Mouse (Mus musculus): ENCODE measurements around the gene Myo1f. TPM values are rescaled to one million over a fixed set of nuclear protein-coding genes. Genes with fewer than 3 reads are reported as not detected.

Gene Myo1f
- polyA plus RNA-seq (2011; ENCODE audit: insufficient read depth, insufficient read length, low replicate concordance, missing spikeins) = 34.6 and 68.8 TPM in 2 replicates

- peak within 1 kb of the TSS; percentile 71 for H3K27ac ChIP-seq (ENCODE audit: control insufficient read depth, insufficient read depth, low read depth, low read length, poor library complexity)
- WGBS = under 1% methylated on average over 6 of the region's 6 CpGs
- H3K4me1 ChIP-seq (ENCODE audit: control insufficient read depth, insufficient read depth, low read length) = no peaks in the 10 kb centered on the region; the same call in none of the 2 replicates
- no peak for TF ChIP-seq POLR2A (IDR thresholded peaks at IDR 0.05; ENCODE audit: borderline replicate concordance, control insufficient read depth, low read depth, low read length)
- no peak for TF ChIP-seq CTCF (IDR thresholded peaks at IDR 0.05; ENCODE audit: control insufficient read depth, insufficient read depth, low read length)
- H3K4me3 ChIP-seq (replicated peaks; ENCODE audit: control insufficient read depth, low read depth, low read length) = peak within 1 kb of the TSS; percentile 72
Observed at GRCm38 (mm10) chr17:33555223-33555855, at the start of gene Myo1f. TSS of gene Myo1f (plus strand) at chr17:33555707.

GRCm38 (mm10) chr17:33508386-33508785 is 47.1 kb upstream of the Myo1f start:
- Histone ChIP-seq H3K27ac (ENCODE audit: control insufficient read depth, insufficient read depth, low read depth, low read length, poor library complexity) (no peak overlapping the region), H3K4me3 (replicated peaks; ENCODE audit: control insufficient read depth, low read depth, low read length) (no peak overlapping the region), H3K4me1 (ENCODE audit: control insufficient read depth, insufficient read depth, low read length) (peaks cover 1% of the 10 kb centered on the region; the same call in 1 of the 2 replicates)
- TF ChIP-seq CTCF (IDR thresholded peaks at IDR 0.05; ENCODE audit: control insufficient read depth, insufficient read depth, low read length) = no peak
- no peak for TF ChIP-seq POLR2A (IDR thresholded peaks at IDR 0.05; ENCODE audit: borderline replicate concordance, control insufficient read depth, low read depth, low read length)
- 70% methylated on average over 1 of the region's 1 CpGs for WGBS

GRCm38 (mm10) chr17:33510172-33510571 is 45.3 kb upstream of the Myo1f start:
- no peak overlapping the region for H3K27ac ChIP-seq (ENCODE audit: control insufficient read depth, insufficient read depth, low read depth, low read length, poor library complexity)
- H3K4me3 ChIP-seq (replicated peaks; ENCODE audit: control insufficient read depth, low read depth, low read length) = no peak overlapping the region
- WGBS = 78% methylated on average over 5 of the region's 5 CpGs
- TF ChIP-seq CTCF (IDR thresholded peaks at IDR 0.05; ENCODE audit: control insufficient read depth, insufficient read depth, low read length) (no peak), POLR2A (IDR thresholded peaks at IDR 0.05; ENCODE audit: borderline replicate concordance, control insufficient read depth, low read depth, low read length) (no peak)
- H3K4me1 ChIP-seq (ENCODE audit: control insufficient read depth, insufficient read depth, low read length) = no peaks in the 10 kb centered on the region

- no peak overlapping the region for H3K27ac ChIP-seq (ENCODE audit: control insufficient read depth, insufficient read depth, low read depth, low read length, poor library complexity)
- 56% methylated on average over 2 of the region's 2 CpGs for WGBS
- H3K4me1 ChIP-seq (ENCODE audit: control insufficient read depth, insufficient read depth, low read length) = no peaks in the 10 kb centered on the region
- no peak for TF ChIP-seq POLR2A (IDR thresholded peaks at IDR 0.05; ENCODE audit: borderline replicate concordance, control insufficient read depth, low read depth, low read length)
- TF ChIP-seq CTCF (IDR thresholded peaks at IDR 0.05; ENCODE audit: control insufficient read depth, insufficient read depth, low read length) = no peak
- H3K4me3 ChIP-seq (replicated peaks; ENCODE audit: control insufficient read depth, low read depth, low read length) = no peak overlapping the region
Observed at GRCm38 (mm10) chr17:33512441-33513415, 42.8 kb upstream of the Myo1f start.

- no peak overlapping the region for H3K27ac ChIP-seq (ENCODE audit: control insufficient read depth, insufficient read depth, low read depth, low read length, poor library complexity)
- no peak for TF ChIP-seq POLR2A (IDR thresholded peaks at IDR 0.05; ENCODE audit: borderline replicate concordance, control insufficient read depth, low read depth, low read length)
- TF ChIP-seq CTCF (IDR thresholded peaks at IDR 0.05; ENCODE audit: control insufficient read depth, insufficient read depth, low read length) = peak; percentile 57
- WGBS = 87% methylated on average over 5 of the region's 5 CpGs
- no peaks in the 10 kb centered on the region for H3K4me1 ChIP-seq (ENCODE audit: control insufficient read depth, insufficient read depth, low read length)
- H3K4me3 ChIP-seq (replicated peaks; ENCODE audit: control insufficient read depth, low read depth, low read length) = no peak overlapping the region
Observed at GRCm38 (mm10) chr17:33513874-33514273, 41.6 kb upstream of the Myo1f start.

GRCm38 (mm10) chr17:33520366-33520765 is 35.1 kb upstream of the Myo1f start:
- no peak overlapping the region for H3K27ac ChIP-seq (ENCODE audit: control insufficient read depth, insufficient read depth, low read depth, low read length, poor library complexity)
- H3K4me3 ChIP-seq (replicated peaks; ENCODE audit: control insufficient read depth, low read depth, low read length) = no peak overlapping the region
- TF ChIP-seq CTCF (IDR thresholded peaks at IDR 0.05; ENCODE audit: control insufficient read depth, insufficient read depth, low read length) (no peak), POLR2A (IDR thresholded peaks at IDR 0.05; ENCODE audit: borderline replicate concordance, control insufficient read depth, low read depth, low read length) (no peak)
- 23% methylated on average over 1 of the region's 1 CpGs for WGBS
- H3K4me1 ChIP-seq (ENCODE audit: control insufficient read depth, insufficient read depth, low read length) = peaks cover 2% of the 10 kb centered on the region; the same call in 1 of the 2 replicates

- no peak overlapping the region for H3K27ac ChIP-seq (ENCODE audit: control insufficient read depth, insufficient read depth, low read depth, low read length, poor library complexity)
- TF ChIP-seq POLR2A (IDR thresholded peaks at IDR 0.05; ENCODE audit: borderline replicate concordance, control insufficient read depth, low read depth, low read length) = no peak
- TF ChIP-seq CTCF (IDR thresholded peaks at IDR 0.05; ENCODE audit: control insufficient read depth, insufficient read depth, low read length) = no peak
- 15% methylated on average over 13 of the region's 13 CpGs for WGBS
- no peak overlapping the region for H3K4me3 ChIP-seq (replicated peaks; ENCODE audit: control insufficient read depth, low read depth, low read length)
- H3K4me1 ChIP-seq (ENCODE audit: control insufficient read depth, insufficient read depth, low read length) = peaks cover 2% of the 10 kb centered on the region; the same call in 1 of the 2 replicates
Observed at GRCm38 (mm10) chr17:33523431-33523917, 32.0 kb upstream of the Myo1f start.
